Mouse (Mus musculus) hindbrain, embryonic 13.5 days (tissue): Measurements from ENCODE around the gene Gal3st2b. TPM values are rescaled to one million over a fixed set of nuclear protein-coding genes. Genes with fewer than 3 reads are reported as not detected.
"Not testable (repeated sequence)": the region's sequence is repeated elsewhere in the genome, so short reads cannot be mapped to it uniquely, and the experiment has no call there.

Experiments used
- ATAC-seq: fragments of 200-750 bp; cut with Nextera tagmentation; 2 replicates; pipeline ENCODE4 v1.8.0; 2017; ENCODE audit warnings: moderate TSS enrichment; ENCODE audit not compliant: low FRiP score
- H3K27ac ChIP-seq: fragments of 300-500 bp; sonication (generic); 2 replicates; pipeline ENCODE4 v1.5.1; 2015; ENCODE audit warnings: inconsistent platforms, mild to moderate bottlenecking, moderate library complexity
- H3K27me3 ChIP-seq: fragments of 300-500 bp; sonication (generic); 2 replicates; pipeline ENCODE4 v1.6.1; 2015; ENCODE audit warnings: mild to moderate bottlenecking, inconsistent platforms
- H3K36me3 ChIP-seq: fragments of 300-500 bp; sonication (generic); 2 replicates; pipeline ENCODE4 v1.6.1; 2015; ENCODE audit warnings: mild to moderate bottlenecking, inconsistent platforms
- H3K4me1 ChIP-seq: fragments of 300-500 bp; sonication (generic); replicated peaks from 2 replicates; pipeline ENCODE4 v1.6.1; 2015; ENCODE audit warnings: inconsistent platforms
- H3K4me2 ChIP-seq: fragments of 300-500 bp; sonication (generic); 2 replicates; pipeline ENCODE4 v1.6.1; 2015; ENCODE audit warnings: inconsistent platforms, mild to moderate bottlenecking, moderate library complexity
- H3K4me3 ChIP-seq: fragments of 300-500 bp; sonication (generic); 2 replicates; pipeline ENCODE4 v1.5.1; 2015; ENCODE audit warnings: mild to moderate bottlenecking, inconsistent platforms
- H3K9ac ChIP-seq: fragments of 300-500 bp; sonication (generic); 2 replicates; pipeline ENCODE4 v1.6.1; 2015; ENCODE audit warnings: mild to moderate bottlenecking, inconsistent platforms
- H3K9me3 ChIP-seq: fragments of 300-500 bp; sonication (generic); 2 replicates; pipeline ENCODE4 v1.6.1; 2016; ENCODE audit warnings: inconsistent platforms
- WGBS: fragments of 180-500 bp; shearing (Covaris S2); methylation state at CpG from one replicate; pipeline ENCODE4 v1.1.7; 2015; 5-methylcytosine and 5-hydroxymethylcytosine counted together
- polyA plus RNA-seq: library from polyadenylated mRNA; unstranded; fragments of >200 nt; fragmentation: Nextera tagmentation; extraction: Ambion mirVana; gene quantifications from 2 replicates; pipeline ENCODE4 v1.2.1, GENCODE M21; 2015

Gal3st2b gene
- polyA plus RNA-seq, 1 experiment from 2014 or later, result not detected

GRCm38 (mm10) chr1:93922609-93923008 lies 4.5 kb downstream of the Gal3st2b start:
- not testable (repeated sequence) for H3K4me1 ChIP-seq, H3K27ac ChIP-seq, H3K9me3 ChIP-seq, H3K9ac ChIP-seq, H3K4me3 ChIP-seq, H3K27me3 ChIP-seq, H3K4me2 ChIP-seq, ATAC-seq, H3K36me3 ChIP-seq
- 83% methylated on average over 3 of the region's 3 CpGs for WGBS

DNA sequence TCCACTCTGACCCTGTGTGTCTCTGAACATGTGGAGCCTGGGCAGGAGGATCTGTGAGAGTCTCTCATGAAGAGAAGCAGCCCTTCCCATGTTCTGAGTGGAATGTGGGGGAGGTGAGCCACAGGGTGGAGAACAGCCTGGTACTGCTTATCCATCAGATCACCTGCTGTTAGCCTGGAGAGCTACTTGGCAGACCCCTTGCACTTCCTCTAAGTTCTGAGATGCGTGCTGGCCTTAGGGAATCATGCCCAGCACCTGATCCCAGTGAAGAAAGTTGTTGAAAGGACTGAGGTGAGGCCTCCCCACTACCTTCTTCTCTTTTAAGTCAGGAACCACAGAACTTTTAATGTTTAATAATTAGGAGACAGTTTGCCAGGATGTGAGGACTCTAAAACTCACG lies 5.0 kb downstream of the Gal3st2b start:
- 76% methylated on average over 2 of the region's 2 CpGs for WGBS
- H3K4me1 ChIP-seq, H3K4me2 ChIP-seq, H3K9me3 ChIP-seq, H3K9ac ChIP-seq, ATAC-seq, H3K27ac ChIP-seq, H3K36me3 ChIP-seq, H3K4me3 ChIP-seq, H3K27me3 ChIP-seq: not testable (repeated sequence)

DNA sequence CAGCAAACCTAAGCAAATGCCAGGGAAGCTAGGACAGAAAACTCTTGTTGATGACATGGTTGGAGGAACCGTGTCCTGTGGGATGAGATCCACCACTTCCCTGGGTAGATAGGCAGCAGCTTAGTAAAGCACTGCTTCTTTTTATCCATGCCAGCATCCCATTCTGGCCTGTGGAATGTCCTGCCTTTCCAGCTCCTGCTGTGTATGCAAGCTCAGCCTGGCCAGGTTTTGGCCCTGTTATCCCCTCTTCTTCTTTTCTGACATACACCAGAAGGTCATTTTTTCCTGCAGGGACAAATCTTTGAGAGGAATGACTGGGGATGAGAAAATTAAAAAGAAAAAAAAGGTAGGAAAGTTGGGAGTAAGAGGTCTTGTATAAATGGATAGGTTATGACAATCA lies 17.3 kb downstream of the Gal3st2b start:
- H3K36me3 ChIP-seq, H3K9me3 ChIP-seq, ATAC-seq, H3K27me3 ChIP-seq, H3K4me2 ChIP-seq, H3K9ac ChIP-seq, H3K27ac ChIP-seq, H3K4me1 ChIP-seq, H3K4me3 ChIP-seq: not testable (repeated sequence)
- WGBS, result 93% methylated on average over 1 of the region's 1 CpGs

DNA sequence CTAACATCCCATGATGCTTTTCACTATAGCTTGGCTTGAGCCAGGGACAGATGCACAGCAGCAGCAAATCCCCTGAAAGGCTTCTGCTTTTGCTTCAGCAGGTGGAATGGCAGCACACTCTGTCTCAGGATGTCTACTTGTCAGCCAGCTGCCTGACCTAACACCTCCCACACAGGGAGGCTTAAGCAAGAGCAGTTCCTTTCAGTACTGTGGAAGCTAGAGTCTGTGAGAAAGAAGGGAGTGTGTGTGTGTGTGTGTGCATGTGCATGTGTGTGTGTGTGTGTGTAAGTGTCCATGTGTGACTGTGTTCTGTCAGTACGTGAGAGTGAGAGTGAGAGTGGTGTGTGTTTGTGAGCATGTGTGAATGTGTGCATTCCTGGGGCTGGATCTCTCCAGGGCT lies 19.7 kb downstream of the Gal3st2b start:
- not testable (repeated sequence) for H3K4me3 ChIP-seq, H3K9me3 ChIP-seq, H3K4me2 ChIP-seq, H3K36me3 ChIP-seq, ATAC-seq, H3K9ac ChIP-seq, H3K27ac ChIP-seq, H3K27me3 ChIP-seq, H3K4me1 ChIP-seq
- WGBS, result 55% methylated on average over 1 of the region's 1 CpGs

GRCm38 (mm10) chr1:93938415-93938814 lies 20.3 kb downstream of the Gal3st2b start:
- H3K4me3 ChIP-seq, H3K9me3 ChIP-seq, ATAC-seq, H3K9ac ChIP-seq, H3K4me2 ChIP-seq, H3K27ac ChIP-seq, H3K4me1 ChIP-seq, H3K36me3 ChIP-seq, H3K27me3 ChIP-seq: not testable (repeated sequence)
- WGBS, result 87% methylated on average over 7 of the region's 7 CpGs

- not testable (repeated sequence) for H3K36me3 ChIP-seq, ATAC-seq, H3K4me3 ChIP-seq, H3K4me1 ChIP-seq, H3K9me3 ChIP-seq, H3K9ac ChIP-seq, H3K27me3 ChIP-seq, H3K27ac ChIP-seq, H3K4me2 ChIP-seq
- no CpG with 5 or more reads among the region's 11 CpGs for WGBS
Measured at GRCm38 (mm10) chr1:93949087-93949486, 31.0 kb downstream of the Gal3st2b start.

DNA sequence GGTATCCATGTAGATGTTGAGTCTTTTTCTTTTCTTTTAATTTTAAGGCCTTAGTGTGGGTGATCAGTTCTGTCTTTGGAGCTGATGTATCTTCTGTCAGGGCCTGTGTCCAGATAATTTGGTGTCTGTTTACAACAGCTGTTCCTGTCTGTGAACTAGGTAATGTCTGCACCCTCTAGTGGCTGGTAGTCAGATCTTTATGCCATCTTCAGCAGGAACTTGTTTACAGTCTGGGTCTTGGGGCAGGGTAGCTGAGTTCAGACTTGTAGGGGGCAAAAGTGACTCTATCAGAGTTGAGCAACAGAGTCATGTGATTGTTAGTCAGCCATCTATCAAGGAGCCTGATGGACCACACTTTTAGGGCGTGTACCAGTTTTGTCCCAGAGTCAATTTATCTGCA lies 48.4 kb downstream of the Gal3st2b start:
- not testable (repeated sequence) for H3K4me1 ChIP-seq, H3K4me3 ChIP-seq, H3K9ac ChIP-seq, H3K27ac ChIP-seq, H3K36me3 ChIP-seq, H3K4me2 ChIP-seq, ATAC-seq, H3K27me3 ChIP-seq, H3K9me3 ChIP-seq
- no CpG with 5 or more reads among the region's 1 CpGs for WGBS

- not testable (repeated sequence) for H3K4me1 ChIP-seq, ATAC-seq, H3K9ac ChIP-seq, H3K27ac ChIP-seq, H3K27me3 ChIP-seq, H3K36me3 ChIP-seq, H3K4me3 ChIP-seq, H3K4me2 ChIP-seq, H3K9me3 ChIP-seq
- WGBS, result 76% methylated on average over 5 of the region's 5 CpGs
Measured at GRCm38 (mm10) chr1:93970380-93970779, 52.3 kb downstream of the Gal3st2b start.

DNA sequence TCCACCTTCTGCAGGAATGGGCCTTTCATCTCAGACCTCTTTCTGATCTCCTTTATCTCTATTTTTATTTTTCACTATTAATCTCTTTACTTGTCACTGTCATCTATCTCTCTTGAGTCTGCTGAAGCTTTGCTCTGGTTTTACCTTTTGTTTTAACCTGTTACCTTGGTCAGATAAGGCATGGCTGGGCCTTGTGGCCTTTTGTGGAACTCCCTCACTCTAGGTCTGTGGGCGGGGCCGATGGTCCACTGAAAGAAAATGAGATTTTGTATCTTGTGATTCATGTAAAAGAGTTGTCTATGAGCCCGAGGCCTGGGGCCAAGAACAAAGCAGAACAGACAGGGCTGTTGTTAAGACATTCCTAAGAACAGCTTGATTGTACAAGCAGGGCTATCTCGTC lies 52.7 kb downstream of the Gal3st2b start:
- no CpG with 5 or more reads among the region's 4 CpGs for WGBS
- H3K9me3 ChIP-seq, H3K4me1 ChIP-seq, H3K27ac ChIP-seq, ATAC-seq, H3K27me3 ChIP-seq, H3K36me3 ChIP-seq, H3K4me3 ChIP-seq, H3K9ac ChIP-seq, H3K4me2 ChIP-seq: not testable (repeated sequence)

DNA sequence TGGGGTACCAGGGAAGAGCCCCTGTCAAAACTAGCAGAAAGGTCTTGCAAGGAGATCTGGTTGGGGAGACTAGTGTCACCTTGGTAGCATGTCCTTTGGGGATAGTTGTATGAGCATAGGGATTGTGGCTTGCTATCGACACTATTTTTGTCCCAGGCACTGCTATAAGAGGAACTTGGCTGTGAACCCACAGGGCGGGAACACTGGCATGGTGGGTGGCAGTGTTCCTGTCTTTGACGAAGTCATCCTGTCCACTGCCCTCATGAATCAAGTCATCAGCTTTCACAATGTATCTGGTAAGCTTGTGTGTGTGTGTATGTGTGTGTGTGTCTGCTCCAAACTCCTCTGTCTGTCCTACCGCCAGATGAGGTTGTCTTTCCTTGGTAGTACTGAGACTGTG lies 57.7 kb downstream of the Gal3st2b start:
- not testable (repeated sequence) for H3K9me3 ChIP-seq, ATAC-seq, H3K4me1 ChIP-seq, H3K36me3 ChIP-seq, H3K4me3 ChIP-seq, H3K27ac ChIP-seq, H3K4me2 ChIP-seq, H3K9ac ChIP-seq, H3K27me3 ChIP-seq
- 89% methylated on average over 2 of the region's 4 CpGs for WGBS

- H3K9ac ChIP-seq, H3K27me3 ChIP-seq, H3K36me3 ChIP-seq, ATAC-seq, H3K4me1 ChIP-seq, H3K4me3 ChIP-seq, H3K4me2 ChIP-seq, H3K27ac ChIP-seq, H3K9me3 ChIP-seq: not testable (repeated sequence)
- WGBS, result no CpG with 5 or more reads among the region's 7 CpGs
Measured at GRCm38 (mm10) chr1:93978287-93978686, 60.2 kb downstream of the Gal3st2b start.

- WGBS, result no CpG with 5 or more reads among the region's 2 CpGs
- H3K9ac ChIP-seq, H3K27ac ChIP-seq, H3K9me3 ChIP-seq, H3K4me3 ChIP-seq, H3K36me3 ChIP-seq, H3K27me3 ChIP-seq, H3K4me1 ChIP-seq, ATAC-seq, H3K4me2 ChIP-seq: not testable (repeated sequence)
Measured at GRCm38 (mm10) chr1:93980932-93981331, 62.8 kb downstream of the Gal3st2b start.

DNA sequence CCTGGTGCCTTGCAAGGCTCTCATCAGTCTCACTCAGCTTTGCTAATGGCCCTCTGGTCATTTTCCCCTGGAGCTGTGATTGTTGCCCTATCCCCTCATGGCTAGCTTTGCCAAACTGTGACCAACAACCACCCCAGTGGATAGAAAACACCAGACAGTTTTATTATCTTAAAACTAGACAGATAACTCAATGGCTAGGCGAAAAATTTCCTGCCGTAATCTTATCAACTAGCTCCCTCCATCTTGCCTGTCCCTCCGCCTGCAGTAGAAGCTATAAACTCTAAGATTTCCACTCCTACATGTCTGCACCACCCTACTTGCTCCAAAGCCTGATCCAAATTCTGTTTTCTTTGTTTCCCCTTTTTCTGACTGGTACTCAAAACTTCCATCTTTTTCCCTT lies 68.1 kb downstream of the Gal3st2b start:
- Histone ChIP-seq H3K9ac (no peak overlapping the region), H3K36me3 (no peaks in the 10 kb centered on the region), H3K27me3 (no peaks in the 10 kb centered on the region), H3K4me1 (no peaks in the 10 kb centered on the region), H3K4me3 (no peak overlapping the region), H3K9me3 (no peaks in the 10 kb centered on the region), H3K27ac (no peak overlapping the region), H3K4me2 (no peak overlapping the region)
- no peak for ATAC-seq
- 84% methylated on average over 3 of the region's 3 CpGs for WGBS

- no peaks in the 10 kb centered on the region for H3K9me3 ChIP-seq
- H3K4me2 ChIP-seq, result no peak overlapping the region
- no peaks in the 10 kb centered on the region for H3K4me1 ChIP-seq
- no peak overlapping the region for H3K27ac ChIP-seq
- no peaks in the 10 kb centered on the region for H3K27me3 ChIP-seq
- ATAC-seq, result no peak
- no peak overlapping the region for H3K4me3 ChIP-seq
- H3K9ac ChIP-seq, result no peak overlapping the region
- WGBS, result 80% methylated on average over 3 of the region's 3 CpGs
- no peaks in the 10 kb centered on the region for H3K36me3 ChIP-seq
Measured at GRCm38 (mm10) chr1:93988786-93989185, 70.7 kb downstream of the Gal3st2b start.
